Mouse (Mus musculus) lung, embryonic 15.5 days (tissue): ENCODE measurements around the gene Gm49378. TPM values are rescaled to one million over a fixed set of nuclear protein-coding genes. Genes with fewer than 3 reads are reported as not detected.

Experiments
- ATAC-seq: fragments of 200-750 bp; cut with Nextera tagmentation; 2 replicates; pipeline ENCODE4 v1.8.0; 2017; ENCODE audit warnings: moderate number of reproducible peaks, borderline replicate concordance; ENCODE audit not compliant: low FRiP score, low TSS enrichment; ENCODE audit errors: extremely low read depth
- H3K27ac ChIP-seq: fragments of 300-500 bp; sonication (generic); 2 replicates; pipeline ENCODE4 v1.5.1; 2015; ENCODE audit warnings: moderate library complexity, mild to moderate bottlenecking, inconsistent platforms
- H3K27me3 ChIP-seq: fragments of 300-500 bp; sonication (generic); 2 replicates; pipeline ENCODE4 v1.6.1; 2015; ENCODE audit warnings: inconsistent platforms
- H3K36me3 ChIP-seq: fragments of 300-500 bp; sonication (generic); 2 replicates; pipeline ENCODE4 v1.6.1; 2015; ENCODE audit warnings: inconsistent platforms
- H3K4me1 ChIP-seq: fragments of 300-500 bp; sonication (generic); 2 replicates; pipeline ENCODE4 v1.6.1; 2015; ENCODE audit warnings: inconsistent platforms
- H3K4me2 ChIP-seq: fragments of 300-500 bp; sonication (generic); 2 replicates; pipeline ENCODE4 v1.6.1; 2015; ENCODE audit warnings: inconsistent platforms, mild to moderate bottlenecking, moderate library complexity
- H3K4me3 ChIP-seq: fragments of 300-500 bp; sonication (generic); 2 replicates; pipeline ENCODE4 v1.5.1; 2015; ENCODE audit warnings: mild to moderate bottlenecking, inconsistent platforms
- H3K9ac ChIP-seq: fragments of 300-500 bp; sonication (generic); 2 replicates; pipeline ENCODE4 v1.6.1; 2015; ENCODE audit warnings: inconsistent platforms
- H3K9me3 ChIP-seq: fragments of 300-500 bp; sonication (generic); 2 replicates; pipeline ENCODE4 v1.6.1; 2016; ENCODE audit warnings: inconsistent platforms
- WGBS: fragments of 180-500 bp; shearing (Covaris S2); methylation state at CpG from one replicate; pipeline ENCODE4 v1.1.7; 2015; 5-methylcytosine and 5-hydroxymethylcytosine counted together
- polyA plus RNA-seq: library from polyadenylated mRNA; unstranded; fragments of >200 nt; fragmentation: Nextera tagmentation; extraction: Ambion mirVana; gene quantifications from 2 replicates; pipeline ENCODE4 v1.2.1, GENCODE M21; 2015

The Gm49378 gene
- polyA plus RNA-seq, 1 experiment from 2014 or later: 0.44 TPM

DNA sequence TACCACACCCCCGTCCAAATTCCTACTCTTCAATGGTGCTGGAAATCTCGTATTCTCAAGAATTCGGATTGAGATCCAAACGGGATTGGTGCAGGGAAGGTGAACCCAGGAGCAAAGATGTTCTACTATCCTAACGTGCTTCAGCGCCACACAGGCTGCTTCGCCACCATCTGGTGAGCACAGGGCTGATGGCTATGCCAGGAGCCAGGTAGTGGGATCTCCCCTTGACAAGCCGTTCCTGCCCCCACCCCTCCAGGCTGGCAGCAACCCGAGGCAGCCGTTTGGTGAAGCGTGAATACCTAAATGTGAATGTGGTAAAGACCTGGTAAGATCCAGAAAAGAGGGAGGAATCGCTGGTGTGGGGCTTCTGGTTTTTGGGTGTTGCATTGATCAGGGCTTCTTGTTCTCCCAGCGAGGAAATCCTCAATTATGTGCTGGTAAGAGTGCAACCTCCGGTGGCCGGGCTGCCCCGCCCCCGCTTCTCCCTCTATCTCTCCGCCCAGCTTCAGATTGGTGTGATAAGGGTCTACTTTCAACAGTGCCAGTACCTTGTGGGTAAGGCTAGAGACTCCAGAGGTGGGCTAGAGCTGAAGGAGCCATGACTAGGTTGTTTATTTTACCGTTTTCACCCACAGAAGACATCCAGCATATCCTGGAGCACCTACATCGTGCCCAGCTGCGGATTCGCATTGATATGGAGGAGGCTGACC lies 19.1 kb downstream of the Gm49378 start:
- Histone ChIP-seq H3K4me3 (peak overlapping the region; percentile 36), H3K27me3 (no peaks in the 10 kb centered on the region), H3K4me1 (peaks cover 7% of the 10 kb centered on the region; the same call in 1 of the 2 replicates), H3K4me2 (peak overlapping the region; percentile 52), H3K36me3 (no peaks in the 10 kb centered on the region), H3K9ac (peak overlapping the region; percentile 21), H3K9me3 (no peaks in the 10 kb centered on the region), H3K27ac (peak overlapping the region; percentile 26; the same call in 1 of the 2 replicates)
- no peak for ATAC-seq
- WGBS: 27% methylated on average over 22 of the region's 22 CpGs

GRCm38 (mm10) chr14:55617822-55618221 lies 19.9 kb downstream of the Gm49378 start, which contains the start of gene Rec8:
Gene Rec8, plus strand, starts transcription at chr14:55618037.
- Histone ChIP-seq H3K27ac (peak within 1 kb of the TSS; percentile 60), H3K36me3 (no peaks in the 10 kb centered on the region), H3K9me3 (no peaks in the 10 kb centered on the region), H3K4me1 (peaks cover 7% of the 10 kb centered on the region; the same call in 1 of the 2 replicates), H3K4me2 (peak within 1 kb of the TSS; percentile 52), H3K27me3 (no peaks in the 10 kb centered on the region), H3K9ac (peak within 1 kb of the TSS; percentile 21), H3K4me3 (peak within 1 kb of the TSS; percentile 36)
- ATAC-seq: peak; percentile 78
- WGBS: 17% methylated on average over 21 of the region's 21 CpGs

DNA sequence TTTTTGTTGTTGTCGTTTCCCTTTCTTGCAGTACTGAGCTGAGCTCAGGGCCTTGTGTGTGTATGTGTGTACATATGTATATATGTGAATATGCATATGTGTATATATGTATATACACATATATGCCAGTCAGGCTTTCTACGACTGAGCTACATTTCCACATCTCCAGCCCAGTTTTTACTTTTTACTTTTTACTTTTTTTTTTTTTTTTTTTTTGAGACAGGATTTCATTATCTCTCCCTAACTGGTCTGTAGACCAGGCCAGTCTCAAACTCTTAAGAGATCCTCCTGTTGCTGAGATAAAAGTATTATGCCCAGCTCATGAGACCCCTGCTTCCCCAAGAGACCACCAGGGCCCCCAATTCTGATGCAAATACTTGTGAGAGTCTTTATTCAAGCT lies 20.9 kb downstream of the Gm49378 start:
- Histone ChIP-seq H3K27me3 (no peaks in the 10 kb centered on the region), H3K9ac (no peak overlapping the region), H3K4me2 (no peak overlapping the region), H3K4me1 (peaks cover 7% of the 10 kb centered on the region; the same call in 1 of the 2 replicates), H3K27ac (peak overlapping the region; percentile 60; the same call in 1 of the 2 replicates), H3K4me3 (no peak overlapping the region), H3K9me3 (no peaks in the 10 kb centered on the region), H3K36me3 (no peaks in the 10 kb centered on the region)
- ATAC-seq: no peak
- 71% methylated on average over 2 of the region's 2 CpGs for WGBS

DNA sequence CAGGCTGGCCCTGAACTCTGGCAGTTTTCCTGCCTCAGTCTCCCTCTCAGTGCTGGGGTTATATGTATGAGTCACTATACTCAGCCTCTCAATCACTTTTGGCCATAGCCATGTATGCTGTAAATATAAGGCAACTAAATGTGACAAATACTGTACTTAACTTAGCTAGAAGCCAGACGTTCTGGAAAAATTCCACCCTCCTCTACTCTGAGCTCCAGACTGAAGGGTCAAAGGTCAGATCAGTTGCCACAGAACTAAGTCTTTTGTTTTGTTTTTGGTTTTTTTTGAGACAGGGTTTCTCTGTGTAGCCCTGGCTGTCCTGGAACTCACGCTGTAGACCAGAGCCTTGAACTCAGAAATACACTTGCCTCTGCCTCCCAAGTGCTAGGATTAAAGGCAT lies 21.8 kb downstream of the Gm49378 start:
- 42% methylated on average over 2 of the region's 2 CpGs for WGBS
- no peak overlapping the region for H3K27ac ChIP-seq
- H3K4me2 ChIP-seq: no peak overlapping the region

GRCm38 (mm10) chr14:55614565-55615178 lies 23.0 kb downstream of the Gm49378 start:
- Histone ChIP-seq H3K9ac (no peak overlapping the region), H3K27ac (no peak overlapping the region), H3K27me3 (no peaks in the 10 kb centered on the region), H3K4me3 (no peak overlapping the region), H3K4me1 (peaks cover 7% of the 10 kb centered on the region; the same call in 1 of the 2 replicates), H3K4me2 (no peak overlapping the region), H3K36me3 (peaks cover 2% of the 10 kb centered on the region), H3K9me3 (no peaks in the 10 kb centered on the region)
- ATAC-seq: no peak
- WGBS: 59% methylated on average over 7 of the region's 7 CpGs

More for the DNA sequence above, 21.8 kb downstream of the Gm49378 start:
- no peaks in the 10 kb centered on the region for H3K36me3 ChIP-seq
- H3K27me3 ChIP-seq: no peaks in the 10 kb centered on the region
- peaks cover 7% of the 10 kb centered on the region; the same call in 1 of the 2 replicates for H3K4me1 ChIP-seq
- no peak for ATAC-seq
- no peaks in the 10 kb centered on the region for H3K9me3 ChIP-seq
- H3K4me3 ChIP-seq: no peak overlapping the region
- H3K9ac ChIP-seq: no peak overlapping the region

DNA sequence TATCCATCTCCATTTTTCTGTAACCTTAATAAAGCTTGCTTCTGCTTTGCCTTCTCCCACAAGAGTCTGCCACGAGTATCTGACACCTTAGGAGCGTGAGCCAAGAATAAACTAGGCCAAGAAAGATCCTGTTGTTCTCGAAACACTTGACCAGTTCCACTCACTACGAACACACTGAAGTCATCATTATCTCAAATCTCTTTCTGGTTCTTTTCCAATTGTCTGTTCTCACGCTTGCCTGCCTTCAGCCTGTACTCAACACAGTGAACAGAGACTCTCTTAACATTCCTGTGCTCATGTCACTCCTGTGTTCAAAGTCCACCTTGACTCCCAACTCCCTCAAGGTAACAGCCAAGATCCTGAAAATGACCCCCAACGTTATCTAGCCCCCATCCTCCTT lies 24.3 kb downstream of the Gm49378 start:
- ATAC-seq: no peak
- no peak overlapping the region for H3K4me2 ChIP-seq
- H3K9ac ChIP-seq: no peak overlapping the region
- H3K27me3 ChIP-seq: no peaks in the 10 kb centered on the region
- WGBS: 47% methylated on average over 6 of the region's 6 CpGs
- H3K27ac ChIP-seq: no peak overlapping the region
- H3K4me1 ChIP-seq: peaks cover 7% of the 10 kb centered on the region; the same call in 1 of the 2 replicates
- H3K9me3 ChIP-seq: no peaks in the 10 kb centered on the region
- H3K4me3 ChIP-seq: no peak overlapping the region
- peaks cover 14% of the 10 kb centered on the region for H3K36me3 ChIP-seq

GRCm38 (mm10) chr14:55608339-55608738 lies 29.4 kb downstream of the Gm49378 start:
- no peaks in the 10 kb centered on the region for H3K9me3 ChIP-seq
- no peak overlapping the region for H3K27ac ChIP-seq
- peaks cover 30% of the 10 kb centered on the region for H3K36me3 ChIP-seq
- H3K4me3 ChIP-seq: no peak overlapping the region
- 85% methylated on average over 6 of the region's 6 CpGs for WGBS
- ATAC-seq: no peak
- H3K9ac ChIP-seq: no peak overlapping the region
- H3K4me1 ChIP-seq: peaks cover 15% of the 10 kb centered on the region
- no peak overlapping the region for H3K4me2 ChIP-seq
- no peaks in the 10 kb centered on the region for H3K27me3 ChIP-seq

DNA sequence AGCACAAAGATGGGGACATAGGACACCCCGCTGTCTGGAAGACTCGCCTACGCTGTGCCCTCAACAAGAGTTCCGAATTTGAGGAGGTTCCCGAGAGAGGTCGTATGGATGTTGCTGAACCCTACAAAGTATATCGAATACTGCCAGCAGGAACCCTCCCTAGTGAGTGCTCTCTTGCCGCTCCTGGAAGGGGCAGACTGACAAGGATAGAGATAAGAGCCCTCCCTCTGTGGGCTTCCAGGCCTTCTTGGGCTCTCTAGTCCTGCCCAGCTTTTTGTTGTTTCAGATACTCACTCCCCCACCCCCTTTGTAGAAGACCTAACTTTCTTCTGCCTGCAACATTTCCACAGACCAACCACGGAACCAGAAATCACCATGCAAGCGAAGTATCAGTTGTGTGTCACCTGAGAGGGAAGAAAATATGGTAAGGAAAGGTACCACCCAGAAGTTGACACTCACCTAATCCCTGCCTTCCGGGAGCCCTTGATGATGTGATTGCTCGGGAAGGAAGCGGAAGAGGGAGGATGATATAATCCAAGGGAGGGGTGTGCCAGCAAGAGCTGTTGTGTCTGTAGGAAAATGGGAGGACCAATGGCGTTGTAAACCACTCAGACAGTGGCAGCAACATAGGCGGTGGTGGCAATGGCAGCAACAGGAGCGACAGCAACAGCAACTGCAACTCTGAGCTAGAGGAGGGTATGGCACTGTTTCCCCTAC lies 31.8 kb downstream of the Gm49378 start:
- 88% methylated on average over 16 of the region's 16 CpGs for WGBS
- ATAC-seq: no peak

DNA sequence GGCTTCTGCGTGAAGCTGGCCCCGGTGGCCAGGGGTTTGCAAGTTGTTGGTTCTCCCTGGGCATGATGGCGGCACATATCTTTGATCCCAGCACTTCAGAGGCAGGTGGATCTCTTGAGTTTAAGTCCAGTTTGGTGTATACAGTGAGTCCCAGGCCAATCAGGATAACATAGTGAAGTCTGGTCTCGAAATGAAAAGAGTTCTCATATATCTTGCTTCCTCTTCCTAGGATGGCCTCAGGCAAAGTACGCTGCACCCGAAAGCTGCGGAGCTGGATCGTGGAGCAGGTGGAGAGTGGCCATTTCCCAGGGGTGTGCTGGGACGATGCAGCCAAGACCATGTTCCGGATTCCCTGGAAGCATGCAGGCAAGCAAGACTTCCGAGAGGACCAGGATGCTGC lies 32.9 kb downstream of the Gm49378 start:
- H3K36me3 ChIP-seq: peaks cover 63% of the 10 kb centered on the region
- H3K27ac ChIP-seq: 0 out of 2 replicates have a peak overlapping the region, but pooled peaks have one; percentile 76
- 92% methylated on average over 11 of the region's 11 CpGs for WGBS

More for the DNA sequence above, 31.8 kb downstream of the Gm49378 start:
- Histone ChIP-seq H3K27ac (no peak overlapping the region), H3K9ac (no peak overlapping the region), H3K4me2 (no peak overlapping the region), H3K4me3 (no peak overlapping the region), H3K27me3 (no peaks in the 10 kb centered on the region), H3K36me3 (peaks cover 53% of the 10 kb centered on the region), H3K4me1 (peaks cover 16% of the 10 kb centered on the region), H3K9me3 (no peaks in the 10 kb centered on the region)

DNA sequence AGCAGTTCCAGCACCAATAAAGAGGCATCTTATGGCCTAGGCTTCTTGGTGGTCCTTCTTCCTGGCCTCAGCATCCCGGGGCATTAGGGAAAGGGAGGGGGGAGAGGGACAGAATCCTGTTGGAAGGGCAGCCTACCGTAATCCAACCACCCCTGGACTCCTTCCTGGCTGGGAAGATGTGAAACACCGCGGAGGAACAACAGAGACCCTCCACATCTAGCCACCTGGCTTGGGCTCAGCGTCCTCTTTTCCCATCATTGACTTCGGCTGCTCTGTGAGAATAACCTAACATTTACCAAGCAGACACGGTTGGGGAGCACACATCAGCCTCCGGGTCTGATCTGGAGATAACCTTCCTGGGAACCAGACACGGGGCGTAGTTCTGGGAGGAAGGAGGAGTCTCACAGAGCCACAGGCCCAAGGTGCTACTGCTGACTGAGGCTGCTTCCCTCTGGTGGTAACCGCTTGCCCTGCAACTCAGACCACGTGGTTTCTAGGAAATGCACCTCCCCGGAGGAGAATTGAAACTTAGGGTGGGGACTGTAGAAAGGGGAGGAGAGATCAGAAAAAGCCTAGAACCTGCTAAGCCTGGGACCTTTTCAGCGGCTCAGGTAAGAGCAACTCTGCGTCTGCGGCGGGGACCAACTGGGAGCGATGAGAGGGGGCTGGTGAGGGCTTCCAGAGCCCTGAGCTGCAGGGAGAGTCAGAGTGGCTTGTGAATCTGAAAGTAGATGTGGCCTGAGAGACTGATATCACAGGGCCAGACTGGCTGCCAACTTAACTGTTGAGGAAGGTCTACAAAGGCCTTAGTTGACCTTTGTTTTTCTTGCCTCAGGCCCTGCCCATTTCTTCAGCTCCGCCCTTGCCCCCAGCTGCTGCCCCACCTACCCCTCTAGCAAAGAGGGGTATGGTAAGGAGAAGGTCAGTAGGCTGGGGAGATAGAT lies 33.8 kb downstream of the Gm49378 start:
- Histone ChIP-seq H3K9me3 (no peaks in the 10 kb centered on the region), H3K36me3 (peaks cover 65% of the 10 kb centered on the region), H3K4me3 (peak overlapping the region; percentile 39), H3K27me3 (no peaks in the 10 kb centered on the region), H3K9ac (peak overlapping the region; percentile 33; the same call in 1 of the 2 replicates), H3K27ac (peak overlapping the region; percentile 76), H3K4me1 (peaks cover 16% of the 10 kb centered on the region), H3K4me2 (peak overlapping the region; percentile 61)
- ATAC-seq: peak; percentile 89
- WGBS: 10% methylated on average over 19 of the region's 19 CpGs

More for the DNA sequence above, 32.9 kb downstream of the Gm49378 start:
- Histone ChIP-seq H3K4me2 (peak overlapping the region; percentile 61), H3K4me1 (peaks cover 16% of the 10 kb centered on the region), H3K27me3 (no peaks in the 10 kb centered on the region), H3K9ac (peak overlapping the region; percentile 33; the same call in 1 of the 2 replicates), H3K4me3 (peak overlapping the region; percentile 39), H3K9me3 (no peaks in the 10 kb centered on the region)
- ATAC-seq: no peak

- peaks cover 16% of the 10 kb centered on the region for H3K4me1 ChIP-seq
- 79% methylated on average over 7 of the region's 7 CpGs for WGBS
- H3K27ac ChIP-seq: peak within 1 kb of the TSS; percentile 76
- no peaks in the 10 kb centered on the region for H3K9me3 ChIP-seq
- no peak for ATAC-seq
- H3K4me3 ChIP-seq: peak within 1 kb of the TSS; percentile 39
- H3K27me3 ChIP-seq: no peaks in the 10 kb centered on the region
- H3K9ac ChIP-seq: peak within 1 kb of the TSS; percentile 33; the same call in 1 of the 2 replicates
- peak within 1 kb of the TSS; percentile 61 for H3K4me2 ChIP-seq
- H3K36me3 ChIP-seq: peaks cover 64% of the 10 kb centered on the region
Measured at GRCm38 (mm10) chr14:55603271-55603632, 34.4 kb downstream of the Gm49378 start, which contains the start of gene Irf9. Gene Irf9, plus strand, starts transcription at chr14:55603571.
